Mouse (Mus musculus) kidney, embryonic 14.5 days (tissue): Measurements from ENCODE around the gene C1qtnf4. TPM values are rescaled to one million over a fixed set of nuclear protein-coding genes. Genes with fewer than 3 reads are reported as not detected.

ENCODE experiments used
- ATAC-seq: fragments of 200-750 bp; cut with Nextera tagmentation; 2 replicates; pipeline ENCODE4 v1.8.0; 2017; ENCODE audit warnings: moderate number of reproducible peaks, mild to moderate bottlenecking, moderate TSS enrichment, moderate library complexity; ENCODE audit not compliant: low FRiP score, low TSS enrichment
- H3K27ac ChIP-seq: fragments of 300-500 bp; sonication (generic); 2 replicates; pipeline ENCODE4 v1.5.1; 2014; ENCODE audit warnings: low read depth, mild to moderate bottlenecking, low read length, moderate library complexity, mixed read lengths
- H3K27me3 ChIP-seq: fragments of 300-500 bp; sonication (generic); 2 replicates; pipeline ENCODE4 v1.6.1; 2014; ENCODE audit warnings: mild to moderate bottlenecking, low read length; ENCODE audit not compliant: control insufficient read depth, insufficient read depth
- H3K36me3 ChIP-seq: fragments of 300-500 bp; sonication (generic); 2 replicates; pipeline ENCODE4 v1.6.1; 2014; ENCODE audit warnings: low read length, mixed read lengths; ENCODE audit not compliant: control insufficient read depth, insufficient read depth
- H3K4me1 ChIP-seq: fragments of 300-500 bp; sonication (generic); 2 replicates; pipeline ENCODE4 v1.6.1; 2014; ENCODE audit warnings: low read length, mixed read lengths; ENCODE audit not compliant: control insufficient read depth, insufficient read depth
- H3K4me2 ChIP-seq: fragments of 300-500 bp; sonication (generic); replicated peaks from 2 replicates; pipeline ENCODE4 v1.6.1; 2014; ENCODE audit warnings: low read depth, mild to moderate bottlenecking, low read length
- H3K4me3 ChIP-seq: fragments of 300-500 bp; sonication (generic); 2 replicates; pipeline ENCODE4 v1.5.1; 2014; ENCODE audit warnings: mild to moderate bottlenecking, low read length
- H3K9ac ChIP-seq: fragments of 300-500 bp; sonication (generic); 2 replicates; pipeline ENCODE4 v1.6.1; 2014; ENCODE audit warnings: low read depth, mild to moderate bottlenecking, low read length, moderate library complexity
- H3K9me3 ChIP-seq: fragments of 300-500 bp; sonication (generic); 2 replicates; pipeline ENCODE4 v1.6.1; 2016; ENCODE audit warnings: low read length; ENCODE audit not compliant: control insufficient read depth
- WGBS: fragments of 180-500 bp; shearing (Covaris S2); extraction: QIAGEN DNeasy Blood & Tissue Kit; methylation state at CpG from one replicate; pipeline ENCODE4 v1.1.7; 2014; 5-methylcytosine and 5-hydroxymethylcytosine counted together
- polyA plus RNA-seq: library from polyadenylated mRNA; unstranded; fragments of >200 nt; fragmentation: Nextera tagmentation; extraction: Ambion mirVana; gene quantifications from 2 replicates; pipeline ENCODE4 v1.2.1, GENCODE M21; 2014

C1qtnf4 gene
- polyA plus RNA-seq, 1 experiment from 2014 or later = 7.7 TPM

DNA sequence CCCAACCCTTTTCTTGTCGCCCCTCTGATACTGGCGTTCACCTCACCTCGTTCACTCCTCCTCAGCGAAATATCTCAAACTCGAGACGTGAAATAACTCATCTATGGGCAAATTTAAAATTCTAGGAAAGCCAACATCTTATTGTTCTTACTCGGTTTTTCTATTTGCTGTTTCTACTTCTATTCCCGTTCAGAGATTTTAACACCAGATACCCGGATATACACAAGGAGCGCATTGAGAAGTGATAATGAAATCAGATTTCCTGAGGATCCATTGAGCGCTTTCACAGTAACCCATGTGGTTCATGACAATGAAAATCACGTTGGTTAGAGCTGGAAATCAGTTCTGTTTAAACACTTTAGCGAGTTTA, 38.0 kb upstream of the C1qtnf4 start:
- H3K4me1 ChIP-seq = peaks cover 6% of the 10 kb centered on the region
- under 1% methylated on average over 13 of the region's 13 CpGs for WGBS
- peak overlapping the region; percentile 70; the same call in 1 of the 2 replicates for H3K27ac ChIP-seq
- H3K36me3 ChIP-seq = peaks cover 27% of the 10 kb centered on the region
- no peaks in the 10 kb centered on the region for H3K27me3 ChIP-seq
- peak overlapping the region; percentile 76 for H3K9ac ChIP-seq
- peak overlapping the region; percentile 74 for H3K4me3 ChIP-seq
- ATAC-seq = no peak
- peak overlapping the region; percentile 51 for H3K4me2 ChIP-seq
- no peaks in the 10 kb centered on the region for H3K9me3 ChIP-seq

DNA sequence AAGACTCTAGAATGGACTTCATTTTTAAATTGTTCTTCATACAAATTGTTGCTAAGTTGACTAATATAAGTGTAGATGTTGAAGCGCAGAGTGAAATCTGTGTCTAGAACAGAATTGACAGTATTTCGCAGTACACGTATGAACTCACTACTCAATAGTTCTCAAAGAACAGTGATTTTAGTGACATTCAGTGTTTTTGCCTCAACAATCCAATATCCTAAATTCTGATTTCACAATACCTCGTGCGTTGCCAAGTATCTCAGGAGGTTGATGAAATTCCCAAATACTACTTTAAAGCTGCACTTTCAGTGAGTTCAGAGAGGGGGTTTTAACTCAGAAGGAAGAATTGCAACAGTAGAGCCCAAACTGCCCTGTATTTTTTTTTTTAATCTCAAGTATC, 37.3 kb upstream of the C1qtnf4 start:
- Histone ChIP-seq H3K4me3 (peak overlapping the region; percentile 74), H3K4me1 (peaks cover 6% of the 10 kb centered on the region), H3K27me3 (no peaks in the 10 kb centered on the region), H3K9me3 (no peaks in the 10 kb centered on the region), H3K27ac (no peak overlapping the region), H3K9ac (peak overlapping the region; percentile 76; the same call in 1 of the 2 replicates), H3K4me2 (peak overlapping the region; percentile 51), H3K36me3 (peaks cover 33% of the 10 kb centered on the region)
- ATAC-seq = no peak
- WGBS = 85% methylated on average over 5 of the region's 5 CpGs

- Histone ChIP-seq H3K9me3 (no peaks in the 10 kb centered on the region), H3K27ac (no peak overlapping the region), H3K4me3 (no peak overlapping the region), H3K27me3 (no peaks in the 10 kb centered on the region), H3K4me2 (no peak overlapping the region), H3K36me3 (peaks cover 49% of the 10 kb centered on the region), H3K4me1 (peaks cover 6% of the 10 kb centered on the region), H3K9ac (no peak overlapping the region)
- no peak for ATAC-seq
- WGBS = 97% methylated on average over 1 of the region's 1 CpGs
These were observed 35.3 kb upstream of the C1qtnf4 start for GRCm38 (mm10) chr2:90850401-90850800.

DNA sequence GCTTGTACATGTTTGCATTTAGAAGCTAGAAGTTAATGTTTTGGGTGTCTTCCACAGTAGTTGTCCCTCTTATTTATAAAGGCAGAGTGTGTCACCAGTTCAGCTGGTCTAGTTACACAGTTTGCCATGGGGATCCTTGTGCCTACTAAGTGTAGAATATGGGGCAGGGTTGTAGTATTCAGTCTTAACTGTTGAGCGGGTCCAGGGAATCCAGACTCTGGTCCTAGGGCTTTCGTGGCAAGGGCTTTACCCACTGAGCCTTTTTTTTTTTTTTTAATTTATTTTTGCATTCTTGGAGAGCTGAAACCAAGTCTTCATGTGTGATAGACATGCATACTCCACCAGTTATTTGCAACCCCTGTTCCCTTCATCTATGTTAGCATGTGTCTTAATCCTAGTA, 24.2 kb upstream of the C1qtnf4 start:
- H3K4me3 ChIP-seq = no peak overlapping the region
- no peaks in the 10 kb centered on the region for H3K4me1 ChIP-seq
- H3K27me3 ChIP-seq = no peaks in the 10 kb centered on the region
- no peak overlapping the region for H3K4me2 ChIP-seq
- H3K9me3 ChIP-seq = no peaks in the 10 kb centered on the region
- no peak overlapping the region for H3K27ac ChIP-seq
- 91% methylated on average over 2 of the region's 2 CpGs for WGBS
- no peak overlapping the region for H3K9ac ChIP-seq
- ATAC-seq = no peak
- peaks cover 69% of the 10 kb centered on the region for H3K36me3 ChIP-seq

DNA sequence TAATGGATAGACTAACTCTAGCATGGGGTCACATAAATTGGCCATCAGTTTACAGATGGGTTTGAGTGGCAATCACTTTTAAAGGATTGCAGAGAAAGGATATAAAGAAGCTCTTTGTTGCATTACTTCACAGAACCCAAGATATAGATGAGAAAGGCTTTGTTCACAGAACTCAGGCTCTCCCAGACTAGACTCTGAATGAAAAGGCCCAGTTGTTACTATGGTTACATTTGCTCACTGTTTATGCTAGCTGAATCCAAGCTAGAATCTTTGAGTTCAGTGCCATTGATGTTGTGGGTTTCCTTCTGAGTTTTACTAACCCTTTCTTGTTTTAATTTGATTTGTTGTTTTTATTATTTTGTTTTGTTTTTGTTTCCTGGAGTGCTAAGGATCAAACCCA, 21.5 kb upstream of the C1qtnf4 start:
- Histone ChIP-seq H3K4me2 (no peak overlapping the region), H3K36me3 (peaks cover 66% of the 10 kb centered on the region), H3K4me3 (no peak overlapping the region), H3K9me3 (no peaks in the 10 kb centered on the region), H3K27ac (no peak overlapping the region), H3K4me1 (no peaks in the 10 kb centered on the region), H3K9ac (no peak overlapping the region), H3K27me3 (no peaks in the 10 kb centered on the region)
- no peak for ATAC-seq

DNA sequence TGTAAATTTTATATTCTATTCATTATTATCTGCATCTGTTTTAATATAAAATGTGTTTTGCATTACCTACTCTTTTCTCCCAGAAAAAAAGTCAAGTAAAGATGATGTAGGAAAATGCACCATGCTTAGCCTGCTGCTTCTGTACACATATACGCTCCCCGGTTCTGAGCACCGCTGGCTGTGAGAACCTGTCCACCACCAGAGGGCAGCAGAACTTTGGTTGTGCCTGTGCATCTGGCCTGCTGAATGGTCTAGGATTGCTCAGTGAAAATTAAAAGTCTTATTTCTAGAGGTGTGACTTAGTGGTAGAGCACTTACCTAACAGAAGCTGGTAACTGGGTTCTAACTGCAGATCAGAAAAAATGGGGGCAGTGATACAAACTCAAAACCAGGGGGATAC, 19.1 kb upstream of the C1qtnf4 start:
- Histone ChIP-seq H3K36me3 (peaks cover 42% of the 10 kb centered on the region), H3K4me3 (no peak overlapping the region), H3K27me3 (no peaks in the 10 kb centered on the region), H3K4me2 (no peak overlapping the region), H3K9ac (no peak overlapping the region), H3K27ac (no peak overlapping the region), H3K9me3 (no peaks in the 10 kb centered on the region), H3K4me1 (no peaks in the 10 kb centered on the region)
- WGBS = 31% methylated on average over 3 of the region's 3 CpGs
- peak; percentile 92 for ATAC-seq

- no peak for ATAC-seq
- no peak overlapping the region for H3K27ac ChIP-seq
- H3K4me3 ChIP-seq = no peak overlapping the region
- no peak overlapping the region for H3K4me2 ChIP-seq
- peaks cover 19% of the 10 kb centered on the region for H3K36me3 ChIP-seq
- H3K27me3 ChIP-seq = no peaks in the 10 kb centered on the region
- no peaks in the 10 kb centered on the region for H3K4me1 ChIP-seq
- WGBS = 40% methylated on average over 4 of the region's 4 CpGs
- H3K9me3 ChIP-seq = no peaks in the 10 kb centered on the region
- H3K9ac ChIP-seq = no peak overlapping the region
These were observed 15.5 kb upstream of the C1qtnf4 start for GRCm38 (mm10) chr2:90870136-90870601.

DNA sequence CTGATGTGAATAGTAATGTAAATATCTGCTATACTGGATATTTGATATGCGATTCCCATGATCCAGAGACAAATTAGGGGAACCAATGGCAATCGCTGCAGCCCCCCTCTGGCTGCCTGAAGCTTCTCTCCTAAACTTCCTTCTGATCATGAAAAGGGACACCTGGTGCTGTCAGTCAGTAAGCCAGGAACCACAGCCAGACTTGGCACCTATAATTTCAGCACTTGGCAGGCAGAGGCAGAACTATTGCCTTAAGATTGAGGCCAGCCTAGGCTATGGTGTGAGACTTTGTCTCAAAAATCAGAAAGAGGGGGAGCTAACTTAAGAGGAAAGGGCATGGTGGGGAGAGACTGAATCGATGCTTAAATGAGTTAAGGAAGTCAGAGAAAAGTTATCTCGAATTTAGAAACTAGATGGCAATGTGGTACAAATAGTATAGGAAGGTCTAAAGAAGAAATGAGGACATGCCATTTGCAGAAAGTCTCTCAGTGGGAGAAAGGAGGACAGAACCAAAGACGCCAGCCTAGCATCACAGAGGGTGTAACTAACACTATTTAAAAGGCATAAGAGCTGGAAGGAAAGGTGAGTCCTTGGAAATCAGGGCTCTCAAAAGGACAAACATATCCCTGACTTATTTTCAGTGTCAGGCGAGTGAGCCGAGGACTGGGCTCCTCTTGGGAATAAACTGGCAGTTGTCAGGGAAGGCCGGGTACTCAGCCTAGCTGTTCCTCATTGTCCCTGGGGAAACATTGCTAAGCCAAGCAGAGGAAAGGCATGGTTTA, 14.3 kb upstream of the C1qtnf4 start:
- H3K27ac ChIP-seq = no peak overlapping the region
- H3K9me3 ChIP-seq = no peaks in the 10 kb centered on the region
- H3K27me3 ChIP-seq = no peaks in the 10 kb centered on the region
- H3K4me2 ChIP-seq = no peak overlapping the region
- 63% methylated on average over 8 of the region's 8 CpGs for WGBS
- no peak overlapping the region for H3K4me3 ChIP-seq
- H3K9ac ChIP-seq = no peak overlapping the region
- H3K36me3 ChIP-seq = peaks cover 11% of the 10 kb centered on the region; the same call in 1 of the 2 replicates
- H3K4me1 ChIP-seq = no peaks in the 10 kb centered on the region
- ATAC-seq = no peak

DNA sequence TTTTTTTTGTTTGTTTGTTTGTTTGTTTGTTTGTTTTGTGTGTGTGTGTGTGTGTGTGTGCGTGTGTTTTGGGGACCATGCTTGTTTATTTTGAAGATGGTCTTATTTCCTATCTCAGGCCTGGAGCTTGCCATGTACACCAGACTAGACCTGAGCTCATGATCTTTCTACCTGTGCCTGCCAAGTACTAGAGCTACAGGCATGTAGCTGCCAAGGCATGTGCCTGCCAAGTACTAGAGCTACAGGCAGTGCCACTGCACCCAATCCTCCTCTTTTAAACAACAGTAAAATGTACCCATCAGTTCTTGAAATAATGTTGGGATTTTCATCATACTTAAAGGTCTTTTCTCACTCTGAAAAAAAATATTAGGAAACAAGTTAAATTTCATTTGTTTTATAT, 11.6 kb upstream of the C1qtnf4 start:
- no peaks in the 10 kb centered on the region for H3K4me1 ChIP-seq
- H3K4me2 ChIP-seq = no peak overlapping the region
- no peak overlapping the region for H3K9ac ChIP-seq
- ATAC-seq = no peak
- no peak overlapping the region for H3K4me3 ChIP-seq
- H3K27ac ChIP-seq = no peak overlapping the region
- no peaks in the 10 kb centered on the region for H3K27me3 ChIP-seq
- H3K36me3 ChIP-seq = no peaks in the 10 kb centered on the region; the same call in 1 of the 2 replicates
- no peaks in the 10 kb centered on the region for H3K9me3 ChIP-seq
- WGBS = 95% methylated on average over 1 of the region's 1 CpGs
